Comparison of ENCODE assay signal across 10 mouse cellular contexts in genomic region chr12:10866907-10867538, GRCm38 (mm10).
DNase-seq lines count a peak whose midpoint lies in the region; ATAC-seq and TF ChIP-seq lines count a peak whose summit lies in the region.
"Had no signal": no experiment of that assay in that cellular context is flagged by ENCODE, and none has a peak within 500 bp of the region (broad histone marks: within the 10 kb centered on the region; RNA-seq: fewer than 3 reads in every experiment).

No protein-coding gene starts in this region.

- intact Hi-C loops in left cerebral cortex, postnatal 36 days (cut with DNase I): no loop called here

- TF ChIP-seq POLR2A in cerebellum, adult 2 months (IDR thresholded peaks at IDR 0.05; ENCODE audit: borderline replicate concordance, insufficient read depth, low read length): no peak

- peak; percentile 83 for ATAC-seq in cerebellum, adult (ENCODE audit: insufficient number of reproducible peaks, low FRiP score, low TSS enrichment)
- ATAC-seq: intestine, embryonic 16.5 days had no signal

- peak; percentile 51 to 83 for DNase-seq in cerebellum, adult 2 months
- peak; percentile 45 to 73 for DNase-seq in frontal cortex, postnatal 36 days (ENCODE audit: low spot score in 2 of 2)
- DNase-seq in left cerebral cortex, postnatal 36 days (ENCODE audit: low spot score in 2 of 2): peak; percentile 55 to 64
- DNase-seq in Muller cell, postnatal 12 days (ENCODE audit: inconsistent ontology term): no peak
- no peak for DNase-seq in urinary bladder, postnatal 36 days (ENCODE audit: low spot score in 2 of 2)
- no peak for DNase-seq in spleen, postnatal 14 days (ENCODE audit: low spot score in 2 of 2)
- DNase-seq: lung, postnatal 14 days had no signal

- no peaks in the 10 kb centered on the region for H3K27me3 ChIP-seq in cerebellum, adult 2 months (ENCODE audit: control insufficient read depth, insufficient read depth, low read length)
- H3K27me3 ChIP-seq: heart, embryonic 13.5 days had no signal

- H3K27ac ChIP-seq in cerebellum, adult 2 months (ENCODE audit: insufficient read depth, low read length): no peak overlapping the region
- H3K27ac ChIP-seq: heart, embryonic 13.5 days had no signal

- no peak for TF ChIP-seq CTCF in cerebellum, adult 2 months (IDR thresholded peaks at IDR 0.05; ENCODE audit: borderline replicate concordance, insufficient read depth, low read depth, low read length)

- WGBS in cerebellum, adult 2 months: 20% methylated on average over 3 of the region's 3 CpGs

- H3K4me3 ChIP-seq in cerebellum, adult 2 months (replicated peaks; ENCODE audit: insufficient read depth, low read depth, low read length): no peak overlapping the region
- H3K4me3 ChIP-seq: heart, embryonic 13.5 days had no signal

- peaks cover 4% of the 10 kb centered on the region for H3K4me1 ChIP-seq in cerebellum, adult 2 months (ENCODE audit: control insufficient read depth, insufficient read depth, low read length)
- H3K4me1 ChIP-seq: heart, embryonic 13.5 days had no signal

Comparison
In these comparisons a context has a peak if more than half of its experiments do, and no peak if none do; other contexts are left out.
1. DNase-seq: peak in cerebellum, adult 2 months (2 of 2), frontal cortex, postnatal 36 days (2 of 2) and left cerebral cortex, postnatal 36 days (2 of 2); none in Muller cell, postnatal 12 days (single experiment), urinary bladder, postnatal 36 days (0 of 2) and spleen, postnatal 14 days (0 of 2).